Mouse (Mus musculus) liver, adult 2 months (tissue): ENCODE results near the gene Aoah. TPM values are rescaled to one million over a fixed set of nuclear protein-coding genes. Genes with fewer than 3 reads are reported as not detected.

Experiments used
- DNase-seq: peaks from one replicate; pipeline ENCODE4 v3.0.0-alpha.2; 2011; ENCODE audit warnings: low read depth, low spot score; ENCODE audit errors: extremely low read depth
- H3K27ac ChIP-seq: fragments of 200-500 bp; replicated peaks from 2 replicates; pipeline ENCODE4 v1.5.1; 2012; ENCODE audit warnings: low read depth, mild to moderate bottlenecking, control low read depth, inconsistent platforms, low read length; ENCODE audit not compliant: insufficient read depth
- H3K27me3 ChIP-seq: fragments of 200-500 bp; 2 replicates; pipeline ENCODE4 v1.6.1; 2012; ENCODE audit warnings: mild to moderate bottlenecking, moderate library complexity, low read length, inconsistent platforms; ENCODE audit not compliant: control insufficient read depth, insufficient read depth
- H3K36me3 ChIP-seq: fragments of 200-500 bp; 2 replicates; pipeline ENCODE4 v1.6.1; 2012; ENCODE audit warnings: low read length, inconsistent platforms; ENCODE audit not compliant: control insufficient read depth, insufficient read depth
- H3K4me1 ChIP-seq: fragments of 200-500 bp; 2 replicates; pipeline ENCODE4 v1.6.1; 2011; ENCODE audit warnings: low read length; ENCODE audit not compliant: control insufficient read depth, insufficient read depth
- H3K4me3 ChIP-seq: fragments of 200-500 bp; 2 replicates; pipeline ENCODE4 v1.5.1; 2011; ENCODE audit warnings: low read depth, mild to moderate bottlenecking, control low read depth, low read length, moderate library complexity; ENCODE audit not compliant: insufficient read depth
- H3K79me2 ChIP-seq: fragments of 200-500 bp; 2 replicates; pipeline ENCODE4 v1.6.1; 2012; ENCODE audit warnings: inconsistent platforms, mild to moderate bottlenecking, low read length, moderate library complexity; ENCODE audit not compliant: control insufficient read depth, insufficient read depth
- H3K9ac ChIP-seq: fragments of 200-500 bp; 2 replicates; pipeline ENCODE4 v1.6.1; 2012; ENCODE audit warnings: low read depth, mild to moderate bottlenecking, control low read depth, inconsistent platforms, low read length
- CTCF ChIP-seq: fragments of 200-500 bp; IDR thresholded peaks from 2 replicates; pipeline ENCODE4 v1.5.1; 2011; ENCODE audit warnings: low read depth, low read length, control low read depth
- POLR2A ChIP-seq: fragments of 200-500 bp; IDR thresholded peaks from 2 replicates; pipeline ENCODE4 v1.6.1; 2011; ENCODE audit warnings: low read length, control low read depth; ENCODE audit not compliant: insufficient read depth; ENCODE audit errors: extremely low read depth
- WGBS: fragments of 180-500 bp; shearing (Covaris S2); methylation state at CpG from one replicate; pipeline ENCODE4 v1.1.7; 2018; 5-methylcytosine and 5-hydroxymethylcytosine counted together
- polyA plus RNA-seq: library from polyadenylated mRNA; depleted of rRNA; stranded (reverse); fragments of >200 nt; gene quantifications from 2 replicates; pipeline ENCODE4 v1.2.3, GENCODE M21; 2012
- total RNA-seq: library from RNA; depleted of rRNA; stranded (reverse); fragments of >200 nt; gene quantifications from 2 replicates; pipeline ENCODE4 v1.2.3, GENCODE M21; 2014

Aoah gene
- total and polyA plus RNA-seq, 2 experiments, result 1.1 TPM

- no peaks in the 10 kb centered on the region for H3K4me1 ChIP-seq
- no peak for DNase-seq
- H3K9ac ChIP-seq, result no peak overlapping the region
- 48% methylated on average over 1 of the region's 1 CpGs for WGBS
- H3K36me3 ChIP-seq, result no peaks in the 10 kb centered on the region
- TF ChIP-seq CTCF, result no peak
- TF ChIP-seq POLR2A, result no peak
- H3K27me3 ChIP-seq, result no peaks in the 10 kb centered on the region
- H3K27ac ChIP-seq, result no peak overlapping the region
- no peaks in the 10 kb centered on the region for H3K79me2 ChIP-seq
- H3K4me3 ChIP-seq, result no peak overlapping the region
Observed at GRCm38 (mm10) chr13:20816385-20816784, 22.5 kb downstream of the Aoah start.

- H3K4me3 ChIP-seq, result no peak overlapping the region
- no peak overlapping the region for H3K27ac ChIP-seq
- no peaks in the 10 kb centered on the region for H3K27me3 ChIP-seq
- H3K36me3 ChIP-seq, result no peaks in the 10 kb centered on the region
- TF ChIP-seq CTCF (no peak), POLR2A (no peak)
- WGBS, result 61% methylated on average over 2 of the region's 2 CpGs
- no peak overlapping the region for H3K9ac ChIP-seq
- no peak for DNase-seq
- no peaks in the 10 kb centered on the region for H3K4me1 ChIP-seq
- H3K79me2 ChIP-seq, result no peaks in the 10 kb centered on the region
Observed at GRCm38 (mm10) chr13:20820712-20821328, 26.9 kb downstream of the Aoah start.

DNA sequence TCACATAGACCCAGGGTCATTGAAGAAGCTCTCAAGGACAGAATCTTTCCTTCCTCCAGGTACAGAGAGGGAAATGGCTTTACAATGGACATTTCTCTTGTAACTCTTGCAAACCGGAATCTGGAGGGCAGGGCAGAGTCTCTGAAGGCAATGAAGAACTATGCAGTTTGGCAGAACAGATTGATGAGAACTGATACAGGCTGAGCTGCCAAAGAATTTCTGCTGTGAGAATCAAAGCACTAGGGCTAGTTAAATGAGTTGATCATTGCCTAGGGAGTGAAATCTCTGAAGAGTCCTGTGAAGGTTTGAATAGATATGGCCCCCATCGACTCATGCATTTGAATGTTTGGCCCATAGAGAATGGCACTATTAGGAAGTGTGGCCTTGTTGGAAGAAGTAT is 34.8 kb downstream of the Aoah start:
- H3K4me3 ChIP-seq, result no peak overlapping the region
- H3K79me2 ChIP-seq, result no peaks in the 10 kb centered on the region
- TF ChIP-seq POLR2A, result no peak
- no peak for TF ChIP-seq CTCF
- no peaks in the 10 kb centered on the region for H3K27me3 ChIP-seq
- no peaks in the 10 kb centered on the region for H3K4me1 ChIP-seq
- H3K9ac ChIP-seq, result no peak overlapping the region
- no peak overlapping the region for H3K27ac ChIP-seq
- WGBS, result 77% methylated on average over 2 of the region's 2 CpGs
- H3K36me3 ChIP-seq, result no peaks in the 10 kb centered on the region
- DNase-seq, result no peak

DNA sequence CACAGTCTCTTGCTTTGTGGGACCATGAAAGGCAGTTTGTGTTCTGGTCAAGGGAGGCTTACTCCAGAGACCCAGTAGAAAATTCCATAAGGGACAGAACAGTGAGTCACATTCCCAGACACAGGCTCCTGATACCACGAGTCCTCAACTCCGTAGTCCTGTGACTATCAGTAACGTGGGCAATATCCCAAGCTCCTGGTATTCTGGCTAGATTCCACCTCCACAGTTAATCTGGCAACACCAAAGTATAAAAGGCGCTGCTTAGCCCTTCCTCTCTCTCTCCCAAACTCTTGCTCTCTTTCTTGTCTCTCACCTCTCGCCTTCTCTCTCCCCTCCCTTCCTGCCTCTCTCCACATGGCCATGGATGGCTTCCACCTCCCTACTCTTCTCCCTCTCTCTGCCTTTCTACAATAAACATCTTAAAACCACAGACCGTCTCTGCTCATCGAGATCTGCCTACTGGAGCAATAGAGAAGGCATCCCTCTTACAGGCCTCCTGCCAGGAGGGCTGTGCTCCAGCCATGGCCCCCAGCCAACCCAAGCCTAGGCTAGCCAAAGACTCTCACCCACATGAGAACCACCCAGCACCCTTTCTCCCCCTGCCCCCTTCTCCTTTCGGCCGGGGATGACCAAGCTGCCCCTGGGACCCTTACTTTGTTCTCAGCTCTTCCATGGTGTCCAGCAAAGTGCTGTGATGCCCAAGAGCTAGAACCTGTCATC is 35.4 kb downstream of the Aoah start:
- WGBS, result 87% methylated on average over 9 of the region's 9 CpGs
- DNase-seq, result no peak

DNA sequence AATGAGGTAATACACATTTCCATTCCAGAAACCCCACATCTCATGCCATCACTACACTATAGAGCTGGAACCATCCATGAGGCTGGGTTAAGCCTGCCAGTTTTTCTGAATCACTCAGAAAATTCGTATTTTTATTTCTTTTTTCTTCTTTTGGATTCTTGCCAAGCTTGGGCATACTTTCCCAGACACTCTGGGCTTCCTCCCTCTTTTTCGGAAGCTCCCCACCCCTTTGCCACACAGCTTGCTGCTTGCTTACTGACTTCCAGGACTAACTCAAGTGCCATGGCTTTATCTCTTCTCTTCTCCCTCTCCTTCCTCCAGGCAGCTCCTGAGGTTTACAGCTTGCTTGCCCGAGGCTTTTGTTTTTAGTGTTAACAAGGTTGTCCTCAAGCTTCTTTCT is 62.0 kb downstream of the Aoah start:
- Histone ChIP-seq H3K4me3 (no peak overlapping the region), H3K36me3 (no peaks in the 10 kb centered on the region), H3K27ac (no peak overlapping the region), H3K79me2 (no peaks in the 10 kb centered on the region), H3K27me3 (no peaks in the 10 kb centered on the region), H3K4me1 (no peaks in the 10 kb centered on the region), H3K9ac (no peak overlapping the region)
- no peak for DNase-seq
- 56% methylated on average over 3 of the region's 3 CpGs for WGBS
- TF ChIP-seq POLR2A (no peak), CTCF (no peak)

More for the DNA sequence above, 35.4 kb downstream of the Aoah start:
- H3K27ac ChIP-seq, result no peak overlapping the region
- no peak overlapping the region for H3K4me3 ChIP-seq
- no peaks in the 10 kb centered on the region for H3K27me3 ChIP-seq
- no peaks in the 10 kb centered on the region for H3K36me3 ChIP-seq
- H3K79me2 ChIP-seq, result no peaks in the 10 kb centered on the region
- no peaks in the 10 kb centered on the region for H3K4me1 ChIP-seq
- TF ChIP-seq CTCF (no peak), POLR2A (no peak)
- H3K9ac ChIP-seq, result no peak overlapping the region

- no peak overlapping the region for H3K9ac ChIP-seq
- no peaks in the 10 kb centered on the region for H3K4me1 ChIP-seq
- no peak overlapping the region for H3K4me3 ChIP-seq
- TF ChIP-seq CTCF (no peak), POLR2A (no peak)
- WGBS, result 43% methylated on average over 1 of the region's 1 CpGs
- no peaks in the 10 kb centered on the region for H3K36me3 ChIP-seq
- H3K27me3 ChIP-seq, result no peaks in the 10 kb centered on the region
- no peaks in the 10 kb centered on the region for H3K79me2 ChIP-seq
- no peak overlapping the region for H3K27ac ChIP-seq
- no peak for DNase-seq
Observed at GRCm38 (mm10) chr13:20899372-20899771, 105.5 kb downstream of the Aoah start.
